Mouse (Mus musculus): ENCODE data around the gene Cdk10. TPM values are rescaled to one million over a fixed set of nuclear protein-coding genes. Genes with fewer than 3 reads are reported as not detected.

Cdk10 gene
- total RNA-seq, 4 experiments from 2014 or later: 87.5 to 104 (median 91.5) TPM

- no peak for DNase-seq (ENCODE audit: low spot score in 2 of 2)
These were observed 43.4 kb downstream of the Cdk10 start for GRCm38 (mm10) chr8:123267926-123268656.

GRCm38 (mm10) chr8:123271147-123271546 lies 46.5 kb downstream of the Cdk10 start:
- no peak for DNase-seq (ENCODE audit: low spot score in 2 of 2)

- no peak for DNase-seq (ENCODE audit: low spot score in 2 of 2)
These were observed 47.3 kb downstream of the Cdk10 start for GRCm38 (mm10) chr8:123271901-123272300.

- DNase-seq (ENCODE audit: low spot score in 2 of 2): no peak
These were observed 49.8 kb downstream of the Cdk10 start for GRCm38 (mm10) chr8:123274447-123274846.

- no peak for DNase-seq (ENCODE audit: low spot score in 2 of 2)
These were observed 50.5 kb downstream of the Cdk10 start for GRCm38 (mm10) chr8:123275096-123275495.

GRCm38 (mm10) chr8:123278445-123278844 lies 53.8 kb downstream of the Cdk10 start:
- DNase-seq (ENCODE audit: low spot score in 2 of 2): no peak

GRCm38 (mm10) chr8:123279828-123280227 lies 55.2 kb downstream of the Cdk10 start:
- no peak for DNase-seq (ENCODE audit: low spot score in 2 of 2)

GRCm38 (mm10) chr8:123280302-123281094 lies 55.9 kb downstream of the Cdk10 start:
- no peak for DNase-seq (ENCODE audit: low spot score in 2 of 2)

Other genes starting within 250 kb of the Cdk10 start
- 100 to 1,000 TPM; 146 to 152 (median 151) TPM for gene Ankrd11, start 182.6 kb upstream of the Cdk10 start, total RNA-seq (2022)
- gene Spg7, start 161.9 kb upstream of the Cdk10 start, total RNA-seq (2022): 10 to 100 TPM; 54.2 to 66.2 (median 63.3) TPM
- gene Rpl13, start 122.5 kb upstream of the Cdk10 start, total RNA-seq (2022): 100 to 1,000 TPM; 401 to 484 (median 442) TPM
- 10 to 100 TPM; 46.8 to 60.2 (median 57.2) TPM for gene Cpne7, start 107.5 kb upstream of the Cdk10 start, total RNA-seq (2022)
- gene Sult5a1, start 66.5 kb upstream of the Cdk10 start, total RNA-seq (2022): under 1 TPM in 2 of 4 experiments, not detected in 2; 0.15 to 0.37 TPM
- gene Dpep1, start 38.6 kb upstream of the Cdk10 start, total RNA-seq (2022): under 1 TPM in 1 of 4 experiments, not detected in 3; 0.16 TPM
- 100 to 1,000 TPM in 1 of 4 experiments, 10 to 100 TPM in 3; 86.9 to 101 (median 93.5) TPM for gene Chmp1a, start 12.1 kb upstream of the Cdk10 start, total RNA-seq (2022)
- gene Spata33, start 12.0 kb upstream of the Cdk10 start, total RNA-seq (2022): 1 to 10 TPM; 6.0 to 7.9 (median 6.2) TPM
- gene Spata2l, start 11.4 kb downstream of the Cdk10 start, total RNA-seq (2022): 10 to 100 TPM; 54.3 to 61.9 (median 60.4) TPM
- gene Zfp276, start 29.4 kb downstream of the Cdk10 start, total RNA-seq (2022): 10 to 100 TPM; 20.0 to 25.7 (median 23.2) TPM
- gene Vps9d1, start 29.5 kb downstream of the Cdk10 start, total RNA-seq (2022): 10 to 100 TPM; 53.3 to 72.7 (median 58.6) TPM
- gene Fanca, start 93.7 kb downstream of the Cdk10 start, total RNA-seq (2022): 1 to 10 TPM; 1.3 to 2.8 (median 2.2) TPM
- gene Spire2, start 107.9 kb downstream of the Cdk10 start, total RNA-seq (2022): 10 to 100 TPM; 17.3 to 19.0 (median 18.1) TPM
- gene Tcf25, start 148.9 kb downstream of the Cdk10 start, total RNA-seq (2022): 100 to 1,000 TPM; 555 to 559 (median 558) TPM
- gene Mc1r, start 182.3 kb downstream of the Cdk10 start, total RNA-seq (2022): not detected
- 100 to 1,000 TPM; 381 to 406 (median 387) TPM for gene Tubb3, start 186.6 kb downstream of the Cdk10 start, total RNA-seq (2022)
- 10 to 100 TPM; 54.1 to 61.0 (median 57.0) TPM for gene Def8, start 198.7 kb downstream of the Cdk10 start, total RNA-seq (2022)